Mouse (Mus musculus) heart, postnatal 25 days (tissue): ENCODE results near the gene Mink1. TPM values are rescaled to one million over a fixed set of nuclear protein-coding genes. Genes with fewer than 3 reads are reported as not detected.

ENCODE experiments used
- DNase-seq: peaks from one replicate; pipeline ENCODE4 v3.0.0; 2022; ENCODE audit warnings: low spot score
- intact Hi-C: fragments of 180-260 bp; cut with DNase I; formaldehyde crosslinking; loops from one replicate; pipeline ENCODE4 v1.15.1; 2025
- total RNA-seq, 2 experiments: library from RNA; stranded (reverse); gene quantifications; 2 replicates each; pipeline ENCODE4 v1.2.3; 2021

The Mink1 gene
- total RNA-seq, 2 experiments from 2014 or later: 43.6 to 46.3 TPM

DNA sequence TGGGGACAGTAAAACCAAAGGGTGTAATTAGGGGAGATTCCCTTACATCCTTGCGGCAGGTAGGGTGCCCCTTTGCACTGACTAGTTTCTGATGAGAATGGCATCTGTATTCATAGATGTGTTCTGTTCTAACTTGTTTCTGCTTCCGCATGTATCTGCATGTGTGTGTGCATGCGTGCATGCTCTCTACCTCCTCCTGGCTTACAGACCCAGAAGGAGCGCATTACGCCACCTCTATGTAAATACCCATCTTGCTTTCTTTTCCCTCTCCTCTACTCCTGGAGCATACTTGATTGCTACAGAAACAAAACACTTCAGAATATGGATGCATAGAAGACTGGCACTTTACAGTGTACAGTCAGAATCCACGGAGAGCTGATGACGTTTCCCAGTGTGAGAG, 21.1 kb downstream of the Mink1 start:
- no peak for DNase-seq
- intact Hi-C loops: no loop called here

DNA sequence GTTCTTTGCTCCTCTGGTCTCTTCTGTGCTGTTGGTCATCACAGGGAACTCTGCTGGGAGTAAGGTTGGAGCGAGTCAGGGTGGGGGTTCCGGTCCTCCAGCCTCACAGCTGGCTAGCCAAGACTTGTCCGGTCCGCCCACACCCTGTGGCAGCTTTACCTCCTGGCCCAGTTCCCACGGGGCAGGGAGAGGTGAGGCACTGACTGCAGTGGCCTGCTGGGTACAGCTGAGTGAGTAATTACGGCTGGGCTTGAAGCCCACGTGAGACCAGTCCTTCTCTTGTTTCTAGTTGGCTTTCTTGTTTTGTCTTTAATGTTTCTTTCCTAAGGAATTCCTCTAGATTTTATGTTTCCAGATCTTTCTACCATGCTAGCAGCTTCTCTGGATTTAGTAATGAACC, 22.8 kb downstream of the Mink1 start:
- peak; percentile 44 for DNase-seq
- intact Hi-C loops: no loop called here

DNA sequence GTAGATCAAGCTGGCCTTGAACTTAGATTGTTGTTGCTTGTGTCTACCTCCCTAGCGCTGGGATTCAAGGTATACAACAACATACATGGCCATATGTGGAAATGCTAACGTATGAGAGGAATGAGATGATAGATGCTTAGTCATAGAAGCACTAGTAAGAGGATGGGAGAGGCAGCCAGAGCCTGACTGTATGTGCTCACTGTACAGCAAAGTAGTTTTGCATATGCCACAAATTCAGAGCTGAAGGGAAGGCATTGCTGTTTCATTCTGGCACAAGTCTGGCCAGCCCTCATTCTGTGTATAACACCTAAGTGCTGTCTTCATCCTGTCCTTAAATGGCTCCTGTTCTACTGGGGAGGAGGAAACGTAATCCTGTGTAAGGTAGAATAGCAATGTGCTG, 23.6 kb downstream of the Mink1 start:
- intact Hi-C loops: no loop called here
- DNase-seq: no peak

DNA sequence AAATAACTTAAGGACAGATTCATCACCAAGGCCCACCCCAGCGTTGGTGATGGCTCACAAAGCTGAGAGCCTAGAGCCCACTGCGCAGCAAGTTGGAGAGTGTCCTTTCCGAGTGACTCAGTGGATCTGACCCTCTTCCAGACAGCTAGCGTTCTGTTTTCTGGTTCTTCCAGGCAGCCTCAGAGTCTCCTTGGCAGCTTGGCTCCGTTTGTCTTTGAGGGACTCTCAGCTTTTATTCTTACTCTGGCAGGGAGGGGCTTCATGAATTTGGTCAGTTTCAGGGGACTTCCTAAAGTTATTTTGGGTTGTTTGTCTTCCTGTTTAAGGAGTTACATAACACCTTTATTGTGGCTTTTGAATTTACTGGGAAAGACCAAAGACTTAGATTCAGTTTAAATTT, 24.3 kb downstream of the Mink1 start:
- intact Hi-C loops: no loop called here
- DNase-seq: no peak

DNA sequence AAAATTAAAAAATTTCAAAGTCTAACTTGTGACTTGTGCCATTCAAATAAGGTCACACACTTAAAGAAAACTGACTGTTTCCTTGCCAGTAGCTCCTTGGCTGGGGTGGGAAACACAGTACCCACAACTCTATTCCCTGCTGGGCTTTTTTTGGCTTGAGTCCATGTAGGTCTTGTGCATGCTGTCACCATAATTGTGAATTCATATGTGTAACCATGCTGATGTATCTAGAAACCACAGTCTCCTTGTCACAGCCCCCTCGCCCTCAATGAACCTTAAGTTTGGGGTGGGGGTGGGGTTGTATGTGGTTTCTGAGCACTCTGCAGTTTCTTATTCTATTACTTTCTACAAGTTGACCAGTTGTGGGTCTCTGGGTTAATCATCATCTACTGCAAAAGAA, 29.1 kb downstream of the Mink1 start:
- no peak for DNase-seq
- intact Hi-C loops: no loop called here

DNA sequence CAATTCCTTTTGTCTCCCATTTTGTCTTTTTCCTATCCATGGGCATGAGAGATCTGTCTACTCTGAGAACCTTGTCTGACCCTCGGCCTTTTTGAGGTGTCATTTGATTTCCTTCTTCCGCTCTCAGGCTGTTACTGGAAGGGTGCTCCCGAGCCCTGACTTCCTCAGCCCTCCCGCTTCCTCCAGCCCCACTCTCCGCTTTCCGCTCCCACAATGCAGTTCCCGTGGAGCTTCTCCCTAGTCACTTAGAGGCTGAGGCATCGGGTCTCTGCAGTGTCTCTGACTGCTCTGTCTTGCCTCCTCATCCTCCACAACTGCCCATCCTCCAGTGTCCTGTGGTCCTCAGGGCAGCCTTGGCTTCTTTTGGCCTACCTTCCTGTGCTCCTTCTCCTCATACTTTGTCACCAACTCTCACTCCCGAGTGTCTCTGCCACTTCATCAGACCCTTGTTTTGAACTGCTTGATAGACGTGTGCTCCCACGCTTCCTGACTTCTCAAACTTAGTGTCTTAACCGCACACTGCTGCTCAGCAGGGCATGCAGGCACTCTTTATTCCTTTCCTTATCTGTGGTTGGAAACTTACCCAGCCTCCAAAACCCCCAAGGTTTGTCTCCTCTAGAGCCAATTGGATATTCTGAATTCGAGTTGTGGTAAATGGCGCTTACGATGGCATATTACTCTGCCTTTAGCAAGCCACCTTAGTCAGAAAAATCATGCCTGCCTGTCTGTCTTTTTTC, 31.7 kb downstream of the Mink1 start:
- no peak for DNase-seq
- intact Hi-C loops: no loop called here

DNA sequence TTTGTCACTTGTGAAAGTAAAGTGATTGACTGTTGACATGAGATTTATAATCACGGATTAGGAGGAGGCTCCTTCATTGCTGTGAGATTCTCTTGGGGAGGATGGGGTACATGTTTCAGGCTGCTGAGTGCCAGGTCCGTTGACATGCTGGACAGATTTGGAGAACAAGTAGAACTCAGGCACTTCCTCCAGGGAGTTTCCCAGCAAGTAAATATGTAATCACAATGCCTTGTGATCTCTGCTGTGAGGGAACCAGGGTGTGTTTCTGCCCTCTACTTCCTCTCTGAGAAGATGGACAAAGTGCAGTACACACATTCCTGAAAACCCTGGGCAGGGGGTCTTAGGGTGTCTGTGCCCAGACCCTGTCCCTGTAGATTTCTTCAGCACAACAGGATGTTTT, 33.0 kb downstream of the Mink1 start:
- no peak for DNase-seq
- intact Hi-C loops: no loop called here

DNA sequence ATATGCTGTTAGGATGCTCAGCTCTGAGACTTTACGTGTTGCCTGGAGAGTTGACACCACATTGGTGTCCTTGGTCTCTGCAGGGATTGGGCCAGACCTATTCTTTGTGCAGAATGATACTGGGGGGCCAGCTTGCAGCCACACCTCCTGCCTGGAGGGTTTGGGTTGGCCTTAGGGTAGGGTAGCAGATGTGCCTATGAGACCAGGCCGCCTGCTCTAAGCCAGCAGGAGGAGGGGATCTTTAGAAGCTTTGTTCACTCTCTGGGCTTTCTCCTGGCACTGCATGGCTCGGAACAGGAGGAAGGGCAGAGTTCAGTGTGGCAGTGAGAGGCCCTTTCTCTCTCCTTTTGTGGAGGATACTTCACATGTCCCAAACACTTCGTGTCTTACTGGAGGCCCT, 33.4 kb downstream of the Mink1 start:
- intact Hi-C loops: no loop called here

DNA sequence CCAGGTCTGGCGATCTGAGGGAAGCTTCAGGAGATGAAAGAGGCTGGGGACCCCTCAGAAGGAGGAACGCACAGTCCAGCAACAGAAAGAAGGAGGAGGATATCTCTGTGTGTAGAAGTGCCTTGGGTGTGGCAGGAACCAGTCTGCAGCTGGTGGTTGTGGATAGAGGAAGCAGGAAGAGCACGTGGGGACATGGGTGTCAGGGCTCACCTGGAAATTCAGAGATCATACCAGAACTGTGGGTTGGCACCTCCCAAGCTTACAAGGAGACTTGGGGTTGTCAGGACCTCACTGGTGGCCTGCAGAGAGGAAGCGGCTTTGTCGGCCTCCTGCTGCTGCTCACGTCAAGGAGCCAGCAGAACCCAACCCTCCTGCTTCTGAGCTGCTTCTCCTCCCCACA, 34.6 kb downstream of the Mink1 start:
- intact Hi-C loops: no loop called here
- no peak for DNase-seq

More for the DNA sequence above, 33.4 kb downstream of the Mink1 start:
- no peak for DNase-seq

DNA sequence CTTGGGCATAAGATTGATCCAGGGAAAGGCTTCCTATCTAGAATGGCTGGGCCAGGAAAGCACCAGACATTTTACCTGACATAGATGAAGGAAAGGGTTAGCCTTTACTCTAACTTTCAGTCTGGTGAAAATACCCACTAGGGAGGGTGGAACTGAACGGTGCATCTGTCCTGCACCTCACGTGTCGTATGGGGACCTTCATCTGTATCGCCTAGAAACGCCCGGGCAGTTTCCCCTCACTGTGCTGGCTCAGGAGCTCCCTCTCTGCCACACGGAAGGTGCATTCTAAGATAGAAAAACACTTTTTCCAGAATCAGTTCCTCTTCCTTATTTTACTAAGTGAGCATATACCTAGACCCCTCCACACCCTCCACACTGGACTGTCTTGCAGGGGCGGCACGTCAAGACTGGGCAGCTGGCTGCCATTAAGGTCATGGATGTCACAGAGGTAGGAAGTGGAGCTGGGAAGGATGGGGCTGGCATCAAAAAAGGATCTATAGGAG, 35.8 kb downstream of the Mink1 start:
- intact Hi-C loops: no loop called here
- no peak for DNase-seq

DNA sequence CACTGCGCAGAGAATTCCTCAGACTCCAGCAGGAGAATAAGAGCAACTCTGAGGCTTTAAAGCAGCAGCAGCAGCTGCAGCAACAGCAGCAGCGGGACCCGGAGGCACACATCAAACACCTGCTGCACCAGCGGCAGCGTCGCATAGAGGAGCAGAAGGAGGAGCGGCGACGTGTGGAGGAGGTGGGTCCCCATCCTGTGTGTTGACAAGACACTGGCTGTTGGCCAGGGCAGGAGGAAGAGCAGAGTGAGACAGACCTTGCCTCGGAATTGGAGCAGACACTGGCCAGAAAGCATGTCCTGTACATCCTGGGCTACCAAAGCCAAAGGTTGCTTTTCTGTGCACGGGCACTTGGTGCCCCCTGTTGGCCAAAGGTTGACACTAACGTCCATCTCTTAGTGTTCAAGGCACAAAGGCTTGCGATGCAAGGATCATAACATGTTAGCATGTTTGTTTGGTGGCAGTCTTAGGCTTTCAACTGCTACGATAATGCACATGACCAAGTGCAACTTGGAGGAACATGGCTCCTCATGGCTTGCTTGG, 42.4 kb downstream of the Mink1 start:
- intact Hi-C loops: loop anchor here (1.0 to 2.0 kb wide), 3 partner anchors 40 to 89 kb away; partner anchors contain the start of gene Pld2
- DNase-seq: peak; percentile 42

DNA sequence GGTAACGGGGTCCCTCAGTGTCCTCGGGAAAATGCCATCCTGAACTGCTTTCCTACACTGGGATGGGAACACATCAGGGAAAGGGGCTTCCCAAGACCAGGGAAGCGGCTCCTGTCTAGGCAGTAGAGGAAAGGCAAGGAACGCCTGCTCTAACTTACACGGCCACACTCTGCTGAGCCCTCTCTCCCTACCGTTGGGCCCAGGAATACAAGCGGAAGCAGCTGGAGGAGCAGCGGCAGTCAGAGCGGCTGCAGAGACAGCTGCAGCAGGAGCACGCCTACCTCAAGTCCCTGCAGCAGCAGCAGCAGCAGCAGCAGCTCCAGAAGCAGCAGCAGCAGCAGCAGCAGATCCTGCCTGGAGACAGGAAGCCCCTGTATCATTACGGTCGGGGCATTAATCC, 44.0 kb downstream of the Mink1 start:
- no peak for DNase-seq
- intact Hi-C loops: no loop called here

DNA sequence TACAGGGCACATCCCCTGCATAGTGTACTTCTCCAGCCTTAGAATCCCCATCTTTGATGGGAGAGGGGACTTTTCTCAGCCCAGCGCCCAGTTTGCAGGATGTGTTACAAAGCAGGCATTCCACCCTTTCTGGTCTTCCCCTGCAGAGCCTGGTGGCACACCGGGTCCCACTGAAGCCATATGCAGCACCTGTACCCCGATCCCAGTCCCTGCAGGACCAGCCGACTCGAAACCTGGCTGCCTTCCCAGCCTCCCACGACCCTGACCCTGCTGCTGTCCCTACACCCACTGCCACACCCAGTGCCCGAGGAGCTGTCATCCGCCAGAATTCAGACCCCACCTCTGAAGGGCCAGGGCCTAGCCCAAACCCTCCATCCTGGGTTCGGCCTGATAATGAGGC, 44.9 kb downstream of the Mink1 start:
- intact Hi-C loops: no loop called here
- DNase-seq: no peak

DNA sequence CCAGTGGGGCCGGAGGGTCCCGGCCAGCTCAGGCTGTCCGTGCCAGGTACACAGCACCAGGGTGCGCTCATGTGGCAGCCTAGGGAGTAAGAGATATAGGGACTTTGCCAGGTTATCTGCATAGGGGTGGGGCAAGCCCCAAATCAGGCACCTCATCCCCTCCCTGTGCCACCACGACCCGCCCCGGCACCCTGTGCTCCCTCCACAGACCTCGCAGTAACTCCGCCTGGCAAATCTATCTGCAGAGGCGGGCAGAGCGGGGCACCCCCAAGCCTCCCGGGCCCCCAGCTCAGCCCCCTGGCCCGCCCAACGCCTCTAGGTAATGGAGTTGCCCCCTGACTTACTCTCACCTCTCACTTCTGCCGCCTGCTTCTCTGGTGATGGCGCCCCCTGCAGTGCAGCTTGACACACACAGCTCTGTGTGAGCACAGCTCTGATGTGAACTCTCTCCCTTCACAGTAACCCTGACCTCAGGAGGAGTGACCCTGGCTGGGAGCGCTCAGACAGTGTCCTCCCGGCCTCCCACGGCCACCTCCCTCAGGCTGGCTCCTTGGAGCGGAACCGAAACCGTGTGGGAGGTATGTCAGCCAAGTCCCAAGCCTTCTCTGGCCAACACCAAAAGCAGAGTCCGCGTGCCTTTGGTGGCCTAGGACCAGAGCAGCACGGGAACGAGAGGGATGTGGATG, 45.8 kb downstream of the Mink1 start:
- DNase-seq: no peak
- intact Hi-C loops: no loop called here

DNA sequence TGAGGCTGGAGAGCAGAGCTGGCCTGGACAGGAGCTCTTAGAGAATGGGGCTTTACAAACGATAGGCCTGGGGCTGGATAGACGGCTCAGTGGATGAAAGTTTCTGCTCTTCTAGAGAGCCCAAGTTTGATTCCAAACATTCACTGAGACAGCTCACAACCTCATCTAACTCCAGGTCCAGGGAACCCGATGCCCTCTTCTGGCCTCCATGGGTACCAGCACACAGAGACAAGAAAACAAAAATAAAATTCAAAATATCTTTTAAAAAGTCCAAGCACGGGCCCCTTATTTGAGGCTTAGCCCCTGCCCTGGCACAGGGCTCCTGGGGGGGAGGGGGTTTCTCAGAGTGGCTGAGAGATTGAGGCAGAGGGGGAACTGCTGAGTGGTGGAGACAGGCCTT, 48.1 kb downstream of the Mink1 start:
- intact Hi-C loops: no loop called here
- DNase-seq: no peak

DNA sequence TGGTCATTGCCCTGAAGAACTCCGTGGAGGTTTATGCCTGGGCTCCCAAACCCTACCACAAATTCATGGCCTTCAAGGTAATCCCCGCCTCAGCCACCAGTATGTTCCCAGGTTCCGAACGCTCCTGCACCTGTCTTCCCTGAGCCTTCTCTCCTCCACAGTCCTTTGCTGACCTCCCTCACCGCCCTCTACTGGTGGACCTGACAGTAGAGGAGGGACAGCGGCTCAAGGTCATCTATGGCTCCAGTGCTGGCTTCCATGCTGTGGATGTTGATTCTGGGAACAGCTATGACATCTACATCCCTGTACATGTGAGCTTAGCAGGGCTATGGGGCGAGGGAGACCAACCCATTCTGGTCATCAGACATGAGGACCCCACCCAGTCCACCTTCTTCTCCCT, 49.8 kb downstream of the Mink1 start:
- intact Hi-C loops: no loop called here
- DNase-seq: no peak

DNA sequence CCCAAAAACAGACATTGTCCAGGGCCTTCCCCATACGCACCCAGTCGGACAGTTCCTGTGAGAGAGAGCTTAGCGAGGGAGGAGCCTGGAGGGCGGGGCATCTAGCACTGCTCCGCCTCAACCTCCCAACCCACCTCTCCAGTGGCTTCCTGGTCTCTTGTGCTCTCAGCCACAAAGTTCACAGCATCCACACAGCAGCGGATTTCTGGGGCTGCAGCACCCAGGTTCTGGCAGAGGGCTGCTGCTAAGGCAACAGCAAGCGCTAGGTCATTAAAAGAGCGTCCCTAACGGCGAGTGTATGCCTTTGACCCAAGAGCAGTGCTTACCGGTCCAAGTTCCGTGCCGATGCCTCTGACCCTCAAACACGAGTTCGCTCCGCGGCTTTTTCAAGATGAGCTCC, 52.4 kb downstream of the Mink1 start:
- intact Hi-C loops: no loop called here
- DNase-seq: peak; percentile 55

DNA sequence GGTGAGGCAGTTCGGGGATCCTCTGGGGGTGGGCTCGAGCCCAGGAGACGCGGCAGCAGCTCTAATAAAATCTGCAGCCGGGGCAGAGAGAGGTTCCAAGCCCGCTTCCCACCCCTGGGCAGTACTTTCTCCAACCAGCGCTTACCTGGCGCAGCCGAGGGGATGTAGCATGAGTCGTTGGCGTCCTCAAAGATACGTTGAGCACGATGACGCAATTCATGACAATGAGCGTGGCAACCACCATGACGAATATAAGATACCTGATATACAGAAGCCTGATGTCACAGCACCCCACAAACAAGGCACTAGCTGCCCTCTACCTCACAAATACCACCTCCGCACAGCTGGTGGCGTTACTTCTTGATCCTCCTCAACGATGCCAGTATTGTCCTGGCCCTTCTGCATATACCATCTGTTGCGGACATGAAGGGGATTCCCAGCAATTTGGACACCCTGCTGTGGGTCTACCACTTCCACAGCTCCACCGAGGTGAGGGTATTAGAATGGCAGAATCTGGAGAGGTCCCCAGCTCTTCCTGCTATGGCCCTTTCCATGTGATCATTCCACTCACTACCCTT, 52.9 kb downstream of the Mink1 start, which contains the start of gene 4930544D05Rik:
TSS of gene 4930544D05Rik (plus strand) at position 333 of the 578 bp plus-strand sequence.
- intact Hi-C loops: no loop called here

DNA sequence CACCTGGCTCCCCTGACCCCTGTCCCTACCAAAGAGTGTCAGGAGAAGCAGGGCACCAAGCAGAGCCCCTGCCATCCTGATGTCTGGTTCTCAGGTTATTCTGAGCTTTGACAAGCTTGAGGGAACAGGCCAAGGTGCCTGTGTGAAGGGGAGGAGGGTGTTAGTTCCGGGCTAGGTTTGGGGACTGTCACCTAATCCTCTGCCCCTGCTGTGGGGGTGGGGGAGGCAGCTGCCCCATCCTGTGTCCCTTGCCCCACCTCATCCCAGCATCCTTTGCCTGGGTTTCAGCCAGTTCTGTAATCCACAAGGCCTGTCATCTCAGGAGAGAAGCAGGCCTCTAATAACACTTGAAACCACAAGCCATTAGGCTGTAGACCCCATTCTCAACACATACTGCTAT, 56.4 kb downstream of the Mink1 start, which contains the start of gene Chrne:
TSS of gene Chrne (minus strand) at position 116 of the 400 bp plus-strand sequence.
- DNase-seq: no peak
- intact Hi-C loops: no loop called here

More for the DNA sequence above, 52.9 kb downstream of the Mink1 start, which contains the start of gene 4930544D05Rik:
- no peak for DNase-seq

DNA sequence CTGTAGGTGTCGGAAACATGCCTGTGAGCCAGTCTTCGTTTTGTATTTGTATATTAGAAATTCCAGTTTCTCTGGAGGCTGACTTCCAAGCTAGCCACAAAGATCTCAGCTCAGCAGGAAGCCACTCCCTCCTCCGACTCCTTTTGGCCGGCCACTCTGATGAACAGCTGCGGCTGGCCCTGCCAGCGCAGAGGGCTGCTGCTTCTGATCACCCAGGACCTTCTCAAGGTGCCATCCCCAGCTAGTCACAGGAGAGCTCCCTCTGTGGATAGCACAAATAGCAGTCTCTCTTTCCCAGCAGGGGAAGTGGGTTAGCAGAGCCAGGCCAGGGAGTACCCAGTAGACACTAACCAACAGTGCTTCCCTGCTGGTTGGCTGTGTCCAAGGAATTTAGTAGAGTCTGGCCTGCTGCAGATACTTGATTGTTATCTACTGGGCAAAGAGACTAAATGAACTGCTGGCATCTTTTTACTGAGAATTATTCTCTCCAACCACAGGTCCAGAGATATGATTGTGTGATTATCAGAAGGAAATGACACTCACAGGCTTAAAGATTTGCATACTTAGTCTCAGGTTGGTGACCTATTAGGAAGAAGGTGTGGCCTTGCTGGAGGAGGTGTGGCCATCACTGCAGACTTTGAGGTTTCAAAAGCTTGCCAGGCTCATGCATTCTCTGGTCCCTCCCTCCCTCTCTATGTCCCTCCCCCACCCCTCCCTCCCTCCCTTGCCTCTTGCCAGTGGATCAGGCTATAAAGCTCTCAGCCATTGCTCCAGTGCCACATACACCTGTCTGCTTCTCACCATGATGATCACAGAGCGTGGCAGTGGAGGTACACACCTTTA, 59.5 kb downstream of the Mink1 start:
- intact Hi-C loops: no loop called here
- no peak for DNase-seq
